Mouse (Mus musculus): ENCODE data around the gene Nosip. TPM values are rescaled to one million over a fixed set of nuclear protein-coding genes. Genes with fewer than 3 reads are reported as not detected.
"Not testable (repeated sequence)": the region's sequence is repeated elsewhere in the genome, so short reads cannot be mapped to it uniquely, and the experiment has no call there.

Nosip gene
- polyA plus RNA-seq, 2 experiments = 23.1 to 26.4 TPM

DNA sequence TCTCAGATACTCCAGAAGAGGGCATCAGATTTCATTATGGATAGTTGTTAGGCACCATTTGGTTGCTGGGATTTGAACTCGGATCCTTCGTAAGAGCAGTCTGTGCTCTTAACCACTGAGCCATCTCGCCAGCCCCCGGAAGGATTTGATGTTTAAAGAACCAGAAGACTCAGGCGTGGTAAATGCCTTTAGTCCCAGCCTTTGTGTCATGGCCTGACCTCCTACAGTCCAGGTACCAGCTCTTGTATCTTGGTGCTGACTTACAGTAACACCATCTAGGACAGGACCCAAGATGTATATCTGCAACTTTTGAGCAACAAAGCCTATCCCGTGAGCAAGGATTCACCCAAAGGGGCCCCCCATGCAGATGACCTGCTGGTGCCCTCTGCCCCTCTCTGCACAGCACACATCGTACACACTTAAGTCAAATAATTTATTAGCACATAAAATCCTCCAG is 62.9 kb downstream of the Nosip start:
- Histone ChIP-seq H3K9me3 (ENCODE audit: control insufficient read depth, low read length) (no peaks in the 10 kb centered on the region), H3K4me2 (ENCODE audit: low read depth) (peak overlapping the region; percentile 83), H3K27me3 (ENCODE audit: control insufficient read depth, insufficient read depth, low read length) (no peaks in the 10 kb centered on the region), H3K4me1 (replicated peaks; ENCODE audit: control insufficient read depth in 2 of 2, insufficient read depth in 2 of 2, low read length in 1 of 2) (peaks cover 22 to 34% of the 10 kb centered on the region in 2 experiments), H3K36me3 (replicated peaks; ENCODE audit: control insufficient read depth, insufficient read depth, low read depth) (peaks cover 53% of the 10 kb centered on the region), H3K4me3 (ENCODE audit: insufficient read depth in 1 of 2, low read depth in 2 of 2, low read length in 2 of 2) (no peak overlapping the region; a peak in 1 of 4 replicates), H3K9ac (replicated peaks) (no peak overlapping the region), H3K27ac (peak overlapping the region; percentile 74)
- ATAC-seq (ENCODE audit: insufficient read depth) (no peak), DNase-seq (ENCODE audit: low read depth in 3 of 3, low spot score in 3 of 3) (peak; percentile 55 to 61 (median 57))
- no peak for TF ChIP-seq EP300 (IDR thresholded peaks at IDR 0.05; ENCODE audit: low read depth)
- TF ChIP-seq CTCF (IDR thresholded peaks at IDR 0.05; ENCODE audit: low read depth) = 0 out of 2 replicates have a peak, but pooled peaks have one; percentile 34
- 13% methylated on average over 7 of the region's 7 CpGs for WGBS (ENCODE audit: insufficient replicate concordance)

GRCm38 (mm10) chr7:45125649-45126048 is 63.4 kb downstream of the Nosip start:
- 63% methylated on average over 5 of the region's 5 CpGs for WGBS (ENCODE audit: insufficient replicate concordance)
- Histone ChIP-seq H3K4me1 (replicated peaks; ENCODE audit: control insufficient read depth in 2 of 2, insufficient read depth in 2 of 2, low read length in 1 of 2) (peaks cover 23 to 35% of the 10 kb centered on the region in 2 experiments), H3K4me2 (ENCODE audit: low read depth) (peak overlapping the region; percentile 85)

DNA sequence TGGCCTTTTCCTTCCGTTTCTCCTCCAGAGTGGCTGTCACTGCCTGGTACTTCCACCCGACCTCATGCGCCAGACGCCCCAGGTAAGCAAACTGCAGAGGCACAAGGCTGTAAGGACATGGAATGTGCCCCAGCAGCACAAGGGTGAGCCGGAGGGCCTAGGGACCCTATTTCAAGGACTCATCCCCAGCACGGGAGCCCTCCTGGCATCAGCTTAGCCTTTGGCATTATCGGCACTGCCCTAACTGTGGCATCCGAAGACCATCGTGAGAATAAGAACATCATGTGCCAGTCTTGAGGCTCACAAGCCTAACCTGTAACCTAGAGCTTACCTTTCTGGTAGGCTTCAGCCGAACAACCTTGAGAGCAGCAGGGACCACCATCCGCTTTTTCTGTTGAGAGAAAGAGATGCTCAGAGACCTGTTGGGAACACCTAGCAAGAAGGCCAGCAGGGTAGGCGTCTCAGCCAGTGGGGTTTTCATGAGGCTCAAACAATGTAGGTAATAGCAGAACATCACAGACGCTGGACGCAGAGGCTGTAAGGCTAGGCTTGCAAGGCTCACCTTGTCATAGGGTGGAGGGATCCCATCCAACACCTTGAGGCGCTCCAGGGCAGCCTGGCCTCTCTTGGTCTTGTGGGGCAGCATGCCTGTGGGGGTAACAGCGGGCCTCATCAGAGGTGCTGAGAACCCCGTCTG is 64.1 kb downstream of the Nosip start:
- WGBS (ENCODE audit: insufficient replicate concordance) = 50% methylated on average over 17 of the region's 17 CpGs
- Histone ChIP-seq H3K4me1 (replicated peaks; ENCODE audit: control insufficient read depth in 2 of 2, insufficient read depth in 2 of 2, low read length in 1 of 2) (peaks cover 23 to 35% of the 10 kb centered on the region in 2 experiments), H3K27ac (peak overlapping the region; percentile 83), H3K4me2 (ENCODE audit: low read depth) (peak overlapping the region; percentile 85), H3K36me3 (replicated peaks; ENCODE audit: control insufficient read depth, insufficient read depth, low read depth) (peaks cover 43% of the 10 kb centered on the region), H3K4me3 (ENCODE audit: insufficient read depth in 1 of 2, low read depth in 2 of 2, low read length in 2 of 2) (peak overlapping the region; percentile 87 to 91), H3K9me3 (ENCODE audit: control insufficient read depth, low read length) (no peaks in the 10 kb centered on the region), H3K9ac (replicated peaks) (peak overlapping the region; percentile 94), H3K27me3 (ENCODE audit: control insufficient read depth, insufficient read depth, low read length) (no peaks in the 10 kb centered on the region)
- DNase-seq (ENCODE audit: low read depth in 3 of 3, low spot score in 3 of 3) (no peak), ATAC-seq (ENCODE audit: insufficient read depth) (no peak)
- TF ChIP-seq EP300 (IDR thresholded peaks at IDR 0.05; ENCODE audit: low read depth) (no peak), CTCF (IDR thresholded peaks at IDR 0.05; ENCODE audit: low read depth) (no peak)

More at GRCm38 (mm10) chr7:45125649-45126048, 63.4 kb downstream of the Nosip start:
- Histone ChIP-seq H3K36me3 (replicated peaks; ENCODE audit: control insufficient read depth, insufficient read depth, low read depth) (peaks cover 49% of the 10 kb centered on the region), H3K27ac (peak overlapping the region; percentile 83), H3K4me3 (ENCODE audit: insufficient read depth in 1 of 2, low read depth in 2 of 2, low read length in 2 of 2) (peak overlapping the region in 1 of 2 experiments; percentile 91; a peak in 1 of 4 replicates)
- H3K9me3 ChIP-seq (ENCODE audit: control insufficient read depth, low read length); DNase-seq (ENCODE audit: low read depth in 3 of 3, low spot score in 3 of 3); H3K9ac ChIP-seq (replicated peaks); H3K27me3 ChIP-seq (ENCODE audit: control insufficient read depth, insufficient read depth, low read length); ATAC-seq (ENCODE audit: insufficient read depth): not testable (repeated sequence)

DNA sequence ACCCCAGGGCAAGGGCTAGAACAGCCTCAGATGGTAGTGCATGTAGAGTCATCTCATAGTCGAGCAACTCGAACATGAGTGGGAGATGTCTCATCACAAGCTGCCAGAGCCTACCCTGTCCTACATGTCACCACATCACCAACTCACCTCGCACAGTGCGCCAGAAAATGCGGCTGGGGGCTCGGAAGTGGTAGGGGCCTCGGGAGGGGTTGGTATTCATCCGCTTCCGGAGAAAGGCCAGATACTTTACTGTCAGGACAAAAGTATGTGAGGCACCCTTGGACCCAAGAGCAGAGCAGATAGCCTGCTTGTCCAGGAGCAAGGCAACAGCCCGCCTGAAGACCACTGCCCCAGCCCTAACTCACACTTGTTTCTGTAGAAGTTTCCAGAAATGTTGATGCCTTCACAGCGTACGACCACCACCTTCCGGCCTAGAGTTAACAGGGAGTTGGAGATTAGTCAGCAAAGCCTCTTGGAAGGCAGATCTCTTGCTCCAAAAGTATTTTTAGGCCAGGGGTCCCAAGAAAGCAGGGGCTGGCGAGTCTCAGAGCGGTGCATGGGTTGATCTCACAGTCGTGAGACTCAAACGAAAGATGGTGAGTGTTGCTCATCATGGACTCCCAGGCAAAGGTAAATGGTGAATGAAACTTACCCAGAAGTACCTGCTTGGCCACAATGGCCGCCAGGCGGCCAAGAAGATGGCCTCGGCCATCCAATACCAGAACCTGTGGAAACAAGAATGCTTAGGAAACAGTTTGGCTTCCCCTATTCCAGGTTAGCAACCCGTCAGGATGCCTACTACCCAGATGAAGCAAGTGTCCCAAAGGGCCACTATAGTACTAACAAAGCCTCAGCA is 64.8 kb downstream of the Nosip start:
- Histone ChIP-seq H3K4me2 (ENCODE audit: low read depth) (peak overlapping the region; percentile 85), H3K27me3 (ENCODE audit: control insufficient read depth, insufficient read depth, low read length) (no peaks in the 10 kb centered on the region), H3K4me3 (ENCODE audit: insufficient read depth in 1 of 2, low read depth in 2 of 2, low read length in 2 of 2) (peak overlapping the region; percentile 87 to 91), H3K9me3 (ENCODE audit: control insufficient read depth, low read length) (no peaks in the 10 kb centered on the region), H3K9ac (replicated peaks) (peak overlapping the region; percentile 94), H3K4me1 (replicated peaks; ENCODE audit: control insufficient read depth in 2 of 2, insufficient read depth in 2 of 2, low read length in 1 of 2) (peaks cover 23 to 31% of the 10 kb centered on the region in 2 experiments), H3K36me3 (replicated peaks; ENCODE audit: control insufficient read depth, insufficient read depth, low read depth) (peaks cover 35% of the 10 kb centered on the region), H3K27ac (peak overlapping the region; percentile 83)
- TF ChIP-seq EP300 (IDR thresholded peaks at IDR 0.05; ENCODE audit: low read depth) = no peak
- TF ChIP-seq CTCF (IDR thresholded peaks at IDR 0.05; ENCODE audit: low read depth) = no peak; the same call in 1 of the 2 replicates
- no peak for DNase-seq (ENCODE audit: low read depth in 3 of 3, low spot score in 3 of 3)
- 10% methylated on average over 21 of the region's 21 CpGs for WGBS (ENCODE audit: insufficient replicate concordance)
- no peak for ATAC-seq (ENCODE audit: insufficient read depth)

MicroRNAs within 50 kb of the gene (microRNA counts, 519-probe panel; counts per million panel counts)
- microRNA mmu-miR-150 = 69.9 counts per million

Small RNA genes within 50 kb of the gene (microRNA-seq; reads per million reads assigned to microRNA genes)
- gene Mir150 (34.2 reads per million, percentile 37 among the genes with 10 or more reads in this experiment), gene Mir5121 (65.5 reads per million, percentile 43 among the genes with 10 or more reads in this experiment), gene Mir7054 (not detected)

Other genes starting within 250 kb of the Nosip start
Only the 30 nearest of the 36 such genes appear.
- gene Pnkp, start 205.3 kb upstream of the Nosip start, polyA plus RNA-seq (2012; rRNA removed) = 12.7 and 14.3 TPM in 2 replicates
- 15.6 and 17.0 TPM in 2 replicates for gene Pnkp, start 205.3 kb upstream of the Nosip start, polyA plus RNA-seq (2014; fragmentation: Nextera tagmentation; extraction: Ambion mirVana)
- gene Ptov1, start 192.6 kb upstream of the Nosip start, polyA plus RNA-seq (2012; rRNA removed) = 47.3 and 54.1 TPM in 2 replicates
- 35.0 and 42.1 TPM in 2 replicates for gene Ptov1, start 192.6 kb upstream of the Nosip start, polyA plus RNA-seq (2014; fragmentation: Nextera tagmentation; extraction: Ambion mirVana)
- gene Med25, start 169.7 kb upstream of the Nosip start, polyA plus RNA-seq (2012; rRNA removed) = 29.3 and 35.1 TPM in 2 replicates
- gene Med25, start 169.7 kb upstream of the Nosip start, polyA plus RNA-seq (2014; fragmentation: Nextera tagmentation; extraction: Ambion mirVana) = 24.2 and 27.1 TPM in 2 replicates
- 5.9 and 6.5 TPM in 2 replicates for gene Fuz, start 166.3 kb upstream of the Nosip start, polyA plus RNA-seq (2012; rRNA removed)
- 5.0 and 5.5 TPM in 2 replicates for gene Fuz, start 166.3 kb upstream of the Nosip start, polyA plus RNA-seq (2014; fragmentation: Nextera tagmentation; extraction: Ambion mirVana)
- gene Ap2a1, start 132.9 kb upstream of the Nosip start, polyA plus RNA-seq (2012; rRNA removed) = 62.2 and 67.6 TPM in 2 replicates
- 69.6 and 74.2 TPM in 2 replicates for gene Ap2a1, start 132.9 kb upstream of the Nosip start, polyA plus RNA-seq (2014; fragmentation: Nextera tagmentation; extraction: Ambion mirVana)
- 0.07 and 0.22 TPM in 2 replicates for gene Tsks, start 119.2 kb upstream of the Nosip start, polyA plus RNA-seq (2012; rRNA removed)
- 0.05 TPM in 1 of 2 replicates, not detected in the other for gene Tsks, start 119.2 kb upstream of the Nosip start, polyA plus RNA-seq (2014; fragmentation: Nextera tagmentation; extraction: Ambion mirVana)
- 2.5 and 3.0 TPM in 2 replicates for gene Cpt1c, start 87.6 kb upstream of the Nosip start, polyA plus RNA-seq (2012; rRNA removed)
- gene Cpt1c, start 87.6 kb upstream of the Nosip start, polyA plus RNA-seq (2014; fragmentation: Nextera tagmentation; extraction: Ambion mirVana) = 0.80 and 1.3 TPM in 2 replicates
- 168 and 174 TPM in 2 replicates for gene Prmt1, start 75.9 kb upstream of the Nosip start, polyA plus RNA-seq (2012; rRNA removed)
- gene Prmt1, start 75.9 kb upstream of the Nosip start, polyA plus RNA-seq (2014; fragmentation: Nextera tagmentation; extraction: Ambion mirVana) = 50.4 and 51.2 TPM in 2 replicates
- gene Irf3, start 64.8 kb upstream of the Nosip start, polyA plus RNA-seq (2012; rRNA removed) = 40.3 and 41.0 TPM in 2 replicates
- gene Irf3, start 64.8 kb upstream of the Nosip start, polyA plus RNA-seq (2014; fragmentation: Nextera tagmentation; extraction: Ambion mirVana) = 28.0 and 32.1 TPM in 2 replicates
- 11.4 and 14.4 TPM in 2 replicates for gene Bcl2l12, start 63.7 kb upstream of the Nosip start, polyA plus RNA-seq (2012; rRNA removed)
- 11.7 and 11.9 TPM in 2 replicates for gene Bcl2l12, start 63.7 kb upstream of the Nosip start, polyA plus RNA-seq (2014; fragmentation: Nextera tagmentation; extraction: Ambion mirVana)
- gene Scaf1, start 46.1 kb upstream of the Nosip start, polyA plus RNA-seq (2012; rRNA removed) = 16.2 and 16.9 TPM in 2 replicates
- 11.0 and 14.5 TPM in 2 replicates for gene Scaf1, start 46.1 kb upstream of the Nosip start, polyA plus RNA-seq (2014; fragmentation: Nextera tagmentation; extraction: Ambion mirVana)
- gene Rras, start 44.5 kb upstream of the Nosip start, polyA plus RNA-seq (2012; rRNA removed) = 16.3 and 19.7 TPM in 2 replicates
- 15.4 and 20.6 TPM in 2 replicates for gene Rras, start 44.5 kb upstream of the Nosip start, polyA plus RNA-seq (2014; fragmentation: Nextera tagmentation; extraction: Ambion mirVana)
- gene Prr12, start 9.5 kb upstream of the Nosip start, polyA plus RNA-seq (2012; rRNA removed) = 1.8 and 2.6 TPM in 2 replicates
- gene Prr12, start 9.5 kb upstream of the Nosip start, polyA plus RNA-seq (2014; fragmentation: Nextera tagmentation; extraction: Ambion mirVana) = 1.9 and 2.2 TPM in 2 replicates
- 8.5 and 10.1 TPM in 2 replicates for gene Prrg2, start 248 bp downstream of the Nosip start, polyA plus RNA-seq (2012; rRNA removed)
- 6.2 and 7.3 TPM in 2 replicates for gene Prrg2, start 248 bp downstream of the Nosip start, polyA plus RNA-seq (2014; fragmentation: Nextera tagmentation; extraction: Ambion mirVana)
- gene Rcn3, start 29.8 kb downstream of the Nosip start, polyA plus RNA-seq (2012; rRNA removed) = 20.1 and 20.6 TPM in 2 replicates
- 19.2 and 21.5 TPM in 2 replicates for gene Rcn3, start 29.8 kb downstream of the Nosip start, polyA plus RNA-seq (2014; fragmentation: Nextera tagmentation; extraction: Ambion mirVana)
- 14.9 and 16.3 TPM in 2 replicates for gene Fcgrt, start 41.4 kb downstream of the Nosip start, polyA plus RNA-seq (2012; rRNA removed)
- gene Fcgrt, start 41.4 kb downstream of the Nosip start, polyA plus RNA-seq (2014; fragmentation: Nextera tagmentation; extraction: Ambion mirVana) = 35.5 and 35.6 TPM in 2 replicates
- 309 and 366 TPM in 2 replicates for gene Rps11, start 62.0 kb downstream of the Nosip start, polyA plus RNA-seq (2012; rRNA removed)
- 989 and 1,016 TPM in 2 replicates for gene Rps11, start 62.0 kb downstream of the Nosip start, polyA plus RNA-seq (2014; fragmentation: Nextera tagmentation; extraction: Ambion mirVana)
- 534 and 909 TPM in 2 replicates for gene Rpl13a, start 66.3 kb downstream of the Nosip start, polyA plus RNA-seq (2012; rRNA removed)
- 992 and 1,027 TPM in 2 replicates for gene Rpl13a, start 66.3 kb downstream of the Nosip start, polyA plus RNA-seq (2014; fragmentation: Nextera tagmentation; extraction: Ambion mirVana)
- gene Gm45713, start 73.8 kb downstream of the Nosip start, polyA plus RNA-seq (2012; rRNA removed) = 0.03 TPM in 1 of 2 replicates, not detected in the other
- gene Gm45713, start 73.8 kb downstream of the Nosip start, polyA plus RNA-seq (2014; fragmentation: Nextera tagmentation; extraction: Ambion mirVana) = 0.15 and 0.63 TPM in 2 replicates
- 12.1 and 13.4 TPM in 2 replicates for gene Flt3l, start 74.0 kb downstream of the Nosip start, polyA plus RNA-seq (2012; rRNA removed)
- 3.9 and 5.5 TPM in 2 replicates for gene Flt3l, start 74.0 kb downstream of the Nosip start, polyA plus RNA-seq (2014; fragmentation: Nextera tagmentation; extraction: Ambion mirVana)
- gene Pih1d1, start 91.9 kb downstream of the Nosip start, polyA plus RNA-seq (2012; rRNA removed) = 38.3 and 43.3 TPM in 2 replicates
- 44.3 and 45.8 TPM in 2 replicates for gene Pih1d1, start 91.9 kb downstream of the Nosip start, polyA plus RNA-seq (2014; fragmentation: Nextera tagmentation; extraction: Ambion mirVana)
- gene Aldh16a1, start 92.2 kb downstream of the Nosip start, polyA plus RNA-seq (2012; rRNA removed) = 17.9 and 19.8 TPM in 2 replicates
- 20.9 and 23.1 TPM in 2 replicates for gene Aldh16a1, start 92.2 kb downstream of the Nosip start, polyA plus RNA-seq (2014; fragmentation: Nextera tagmentation; extraction: Ambion mirVana)
- gene Slc17a7, start 101.5 kb downstream of the Nosip start, polyA plus RNA-seq (2012; rRNA removed) = 0.01 TPM in 2 replicates
- gene Slc17a7, start 101.5 kb downstream of the Nosip start, polyA plus RNA-seq (2014; fragmentation: Nextera tagmentation; extraction: Ambion mirVana) = not detected in 2 replicates
- gene Gfy, start 117.1 kb downstream of the Nosip start, polyA plus RNA-seq (2012; rRNA removed) = 0.02 TPM in 1 of 2 replicates, not detected in the other
- gene Gfy, start 117.1 kb downstream of the Nosip start, polyA plus RNA-seq (2014; fragmentation: Nextera tagmentation; extraction: Ambion mirVana) = not detected in 2 replicates
- not detected in 2 replicates for gene Pth2, start 118.6 kb downstream of the Nosip start, polyA plus RNA-seq (2012; rRNA removed)
- gene Pth2, start 118.6 kb downstream of the Nosip start, polyA plus RNA-seq (2014; fragmentation: Nextera tagmentation; extraction: Ambion mirVana) = not detected in 2 replicates
- gene Ccdc155, start 142.5 kb downstream of the Nosip start, polyA plus RNA-seq (2012; rRNA removed) = 0.02 and 0.08 TPM in 2 replicates
- not detected in 2 replicates for gene Ccdc155, start 142.5 kb downstream of the Nosip start, polyA plus RNA-seq (2014; fragmentation: Nextera tagmentation; extraction: Ambion mirVana)
- gene Dkkl1, start 149.7 kb downstream of the Nosip start, polyA plus RNA-seq (2012; rRNA removed) = 1.1 and 1.5 TPM in 2 replicates
- gene Dkkl1, start 149.7 kb downstream of the Nosip start, polyA plus RNA-seq (2014; fragmentation: Nextera tagmentation; extraction: Ambion mirVana) = 2.1 and 2.6 TPM in 2 replicates
- gene Tead2, start 153.3 kb downstream of the Nosip start, polyA plus RNA-seq (2012; rRNA removed) = 7.9 and 10.0 TPM in 2 replicates
- 4.1 and 4.5 TPM in 2 replicates for gene Tead2, start 153.3 kb downstream of the Nosip start, polyA plus RNA-seq (2014; fragmentation: Nextera tagmentation; extraction: Ambion mirVana)
- 10.5 and 12.8 TPM in 2 replicates for gene Cd37, start 176.7 kb downstream of the Nosip start, polyA plus RNA-seq (2012; rRNA removed)
- gene Cd37, start 176.7 kb downstream of the Nosip start, polyA plus RNA-seq (2014; fragmentation: Nextera tagmentation; extraction: Ambion mirVana) = 9.0 and 9.1 TPM in 2 replicates
- gene Slc6a16, start 178.7 kb downstream of the Nosip start, polyA plus RNA-seq (2012; rRNA removed) = 0.03 TPM in 1 of 2 replicates, not detected in the other
- not detected in 2 replicates for gene Slc6a16, start 178.7 kb downstream of the Nosip start, polyA plus RNA-seq (2014; fragmentation: Nextera tagmentation; extraction: Ambion mirVana)

Measured in liver, embryonic 14.5 days (tissue).